Mouse (Mus musculus) right cerebral cortex, adult 2 months (tissue): ENCODE measurements around the gene Mpped2.

Source experiments
- DNase-seq, 2 experiments: peaks; one replicate each; pipeline ENCODE4 v3.0.0; 2021 to 2022; ENCODE audit warnings: low spot score in 2 of 2

Mpped2 gene

GRCm38 (mm10) chr2:106745364-106745763 lies 52.3 kb downstream of the Mpped2 start:
- DNase-seq = no peak

- peak; percentile 45 to 52 for DNase-seq
Observed at GRCm38 (mm10) chr2:106746211-106746610, 53.1 kb downstream of the Mpped2 start.

GRCm38 (mm10) chr2:106746905-106747304 lies 53.8 kb downstream of the Mpped2 start:
- no peak for DNase-seq

GRCm38 (mm10) chr2:106747342-106747741 lies 54.3 kb downstream of the Mpped2 start:
- peak in 1 of 2 experiments; percentile 22 for DNase-seq

GRCm38 (mm10) chr2:106750878-106751277 lies 57.8 kb downstream of the Mpped2 start:
- DNase-seq = no peak

GRCm38 (mm10) chr2:106753703-106754102 lies 60.6 kb downstream of the Mpped2 start:
- DNase-seq = no peak

- DNase-seq = no peak
Observed at GRCm38 (mm10) chr2:106754696-106755095, 61.6 kb downstream of the Mpped2 start.

- no peak for DNase-seq
Observed at GRCm38 (mm10) chr2:106756354-106757103, 63.5 kb downstream of the Mpped2 start.

- DNase-seq = no peak
Observed at GRCm38 (mm10) chr2:106762920-106763319, 69.9 kb downstream of the Mpped2 start.

GRCm38 (mm10) chr2:106769236-106769635 lies 76.2 kb downstream of the Mpped2 start:
- DNase-seq = no peak

GRCm38 (mm10) chr2:106772643-106773042 lies 79.6 kb downstream of the Mpped2 start:
- no peak for DNase-seq

GRCm38 (mm10) chr2:106774251-106775196 lies 81.5 kb downstream of the Mpped2 start:
- no peak for DNase-seq

- DNase-seq = no peak
Observed at GRCm38 (mm10) chr2:106775994-106776393, 82.9 kb downstream of the Mpped2 start.

GRCm38 (mm10) chr2:106778861-106779516 lies 85.9 kb downstream of the Mpped2 start:
- no peak for DNase-seq

- peak in 1 of 2 experiments; percentile 15 for DNase-seq
Observed at GRCm38 (mm10) chr2:106781181-106782179, 88.4 kb downstream of the Mpped2 start.

GRCm38 (mm10) chr2:106783311-106783710 lies 90.2 kb downstream of the Mpped2 start:
- no peak for DNase-seq

GRCm38 (mm10) chr2:106788055-106788454 lies 95.0 kb downstream of the Mpped2 start:
- no peak for DNase-seq

- DNase-seq = no peak
Observed at GRCm38 (mm10) chr2:106788573-106788972, 95.5 kb downstream of the Mpped2 start.

- no peak for DNase-seq
Observed at GRCm38 (mm10) chr2:106789694-106790328, 96.7 kb downstream of the Mpped2 start.

GRCm38 (mm10) chr2:106790329-106790701 lies 97.2 kb downstream of the Mpped2 start:
- no peak for DNase-seq
